Mouse (Mus musculus) cerebellum, postnatal 14 days (tissue): ENCODE data around the gene Col6a4.

ENCODE experiments used
- DNase-seq, 2 experiments: peaks; one replicate each; pipeline ENCODE4 v3.0.0; 2021; ENCODE audit warnings: mixed read lengths in 2 of 2

Gene Col6a4

GRCm38 (mm10) chr9:106096683-106097082, at the start of gene Col6a4:
Gene Col6a4, minus strand, starts transcription at chr9:106096783.
- DNase-seq: no peak

GRCm38 (mm10) chr9:106145582-106145981, 49.0 kb upstream of the Col6a4 start:
- peak; percentile 49 to 60 for DNase-seq

GRCm38 (mm10) chr9:106144176-106144575, 47.6 kb upstream of the Col6a4 start:
- peak in 1 of 2 experiments; percentile 31 for DNase-seq

DNA sequence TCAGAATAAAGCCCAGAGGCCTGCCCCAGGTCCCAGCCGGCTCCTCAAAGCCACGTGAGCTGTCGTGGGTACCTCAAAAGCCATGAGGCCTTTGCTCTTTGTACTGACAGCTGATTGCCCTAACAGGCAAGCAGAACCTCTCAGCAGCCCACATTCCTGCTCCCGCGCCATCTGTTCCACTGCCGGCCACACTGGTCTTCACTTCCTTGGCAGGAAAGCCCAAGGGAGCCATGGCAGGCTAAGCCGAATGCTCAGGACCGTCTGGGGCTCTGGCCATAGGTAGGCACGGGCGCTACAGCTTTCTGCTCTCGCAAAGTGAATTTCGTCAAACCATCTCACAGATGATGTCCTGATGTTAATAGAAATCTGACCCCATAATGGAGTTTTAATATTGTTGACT, 45.4 kb upstream of the Col6a4 start:
- DNase-seq: peak; percentile 74 to 78

DNA sequence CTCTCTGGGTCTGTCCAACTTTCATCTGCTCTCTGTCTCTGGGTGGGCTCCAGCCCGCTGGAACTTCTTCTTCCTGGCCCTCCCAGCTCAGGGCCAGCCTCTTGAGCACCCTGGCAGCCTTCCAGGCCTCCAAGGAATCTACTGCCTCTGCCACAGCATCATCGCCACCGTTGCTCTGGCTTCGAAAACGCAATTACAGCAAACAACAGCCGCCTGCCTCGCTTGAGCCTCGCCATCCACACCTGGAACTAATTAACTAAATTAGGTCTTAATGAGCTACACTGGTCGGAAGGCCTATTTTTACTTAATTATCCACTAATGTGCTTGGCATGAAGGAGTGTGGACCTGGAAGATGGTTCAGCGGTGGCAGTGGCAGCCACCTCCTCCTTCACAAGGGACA, 43.2 kb upstream of the Col6a4 start:
- peak; percentile 57 to 61 for DNase-seq

DNA sequence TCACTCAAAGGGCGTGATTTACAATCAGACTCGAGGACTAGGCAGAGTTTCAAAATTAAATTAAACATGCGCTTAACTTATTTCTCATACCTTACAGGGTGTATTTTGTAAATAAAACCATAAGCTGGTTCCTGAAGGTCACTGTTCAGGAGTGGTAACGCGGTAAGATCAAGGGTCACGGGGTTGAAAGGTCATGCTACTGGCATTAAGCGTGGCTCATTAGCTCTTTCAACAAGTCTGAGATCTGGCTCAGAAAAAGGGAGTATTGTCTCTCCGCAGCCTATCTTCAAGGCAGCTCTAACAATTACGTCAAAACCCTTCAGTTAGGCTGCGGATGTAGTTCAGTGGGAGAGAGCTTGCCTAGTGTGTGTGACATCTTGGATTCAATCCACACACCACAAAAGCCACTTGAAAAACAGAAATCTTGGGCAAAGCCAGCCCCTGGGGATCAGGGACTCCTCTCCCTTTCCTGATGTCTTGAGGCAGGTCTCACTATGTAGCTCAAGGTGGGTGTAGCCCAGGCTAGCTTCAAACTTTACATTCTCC, 41.2 kb upstream of the Col6a4 start:
- no peak for DNase-seq

GRCm38 (mm10) chr9:106130250-106130649, 33.7 kb upstream of the Col6a4 start:
- DNase-seq: no peak

GRCm38 (mm10) chr9:106129072-106129471, 32.5 kb upstream of the Col6a4 start:
- no peak for DNase-seq

GRCm38 (mm10) chr9:106126786-106127251, 30.2 kb upstream of the Col6a4 start:
- DNase-seq: peak; percentile 30 to 45

- DNase-seq: peak; percentile 60 to 61
Measured at GRCm38 (mm10) chr9:106123599-106123998, 27.0 kb upstream of the Col6a4 start.

- DNase-seq: no peak
Measured at GRCm38 (mm10) chr9:106119075-106119474, 22.5 kb upstream of the Col6a4 start.

GRCm38 (mm10) chr9:106115801-106116424, 19.3 kb upstream of the Col6a4 start:
- no peak for DNase-seq

DNA sequence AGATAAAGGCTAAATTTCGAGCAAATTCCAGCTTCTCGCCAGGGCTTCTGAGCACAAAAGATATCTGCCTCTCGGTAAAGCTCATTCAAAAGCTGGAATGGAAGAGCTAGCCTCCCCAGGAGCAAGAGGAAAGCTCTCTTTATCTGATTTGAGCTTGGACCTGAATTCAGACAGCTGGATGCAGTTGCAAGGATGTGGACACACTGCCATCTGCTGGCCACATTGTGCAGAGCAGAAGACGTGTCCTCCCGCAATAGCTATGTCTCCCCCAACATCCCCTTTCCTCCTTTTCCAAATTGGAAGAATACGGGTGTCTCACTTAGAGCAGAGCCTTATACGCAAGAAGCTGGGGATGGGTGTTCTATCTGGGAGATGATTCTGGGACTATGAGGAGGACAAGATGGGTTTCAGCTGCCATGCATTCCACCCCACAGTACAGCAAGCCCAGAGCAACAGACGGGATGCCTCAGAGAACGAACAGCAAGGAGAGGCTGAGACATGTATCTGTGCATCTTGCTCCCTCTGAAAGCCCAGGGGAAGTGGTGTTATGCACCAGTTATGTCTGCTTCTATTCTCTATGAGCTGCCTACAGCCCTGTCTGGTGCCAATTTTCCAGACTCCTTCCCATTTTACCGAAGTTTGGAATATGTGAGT, 16.3 kb upstream of the Col6a4 start:
- peak; percentile 85 to 89 for DNase-seq

GRCm38 (mm10) chr9:106106241-106106640, 9.7 kb upstream of the Col6a4 start:
- no peak for DNase-seq

GRCm38 (mm10) chr9:106104401-106104800, 7.8 kb upstream of the Col6a4 start:
- DNase-seq: no peak

- no peak for DNase-seq
Measured at GRCm38 (mm10) chr9:106101166-106101565, 4.6 kb upstream of the Col6a4 start.

- DNase-seq: no peak
Measured at GRCm38 (mm10) chr9:106100262-106100661, 3.7 kb upstream of the Col6a4 start.

DNA sequence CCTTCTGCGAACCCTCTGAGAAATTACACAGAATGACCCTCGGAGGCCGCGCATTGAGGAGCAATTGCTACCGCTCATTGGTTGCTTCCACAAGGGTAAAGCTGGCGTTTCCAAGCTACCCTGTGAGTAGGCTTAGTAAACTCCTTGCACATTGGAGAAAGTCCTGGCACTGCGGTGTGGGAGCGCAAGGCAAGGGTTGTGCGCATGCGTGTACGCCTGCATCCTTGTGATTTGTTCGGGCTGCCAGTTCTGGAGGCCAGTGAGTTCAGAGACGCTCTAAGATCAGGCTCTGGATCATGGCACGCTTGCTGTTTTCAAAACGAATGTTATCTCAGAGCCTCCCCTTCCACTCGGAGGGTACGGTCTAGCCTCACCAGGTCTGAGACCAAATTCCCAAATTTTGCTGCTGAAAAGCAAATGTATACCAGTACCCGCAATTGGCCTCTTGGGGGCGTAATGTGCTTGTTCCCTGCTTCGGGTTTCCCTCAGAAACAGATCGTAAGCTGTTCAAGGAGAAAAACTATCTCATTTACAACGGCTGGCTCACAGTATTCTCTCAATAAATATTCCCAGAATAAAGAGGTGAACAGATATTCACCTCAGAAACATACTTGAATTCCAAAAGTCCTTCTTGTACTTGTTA, 2.9 kb upstream of the Col6a4 start:
- DNase-seq: peak in 1 of 2 experiments; percentile 23

DNA sequence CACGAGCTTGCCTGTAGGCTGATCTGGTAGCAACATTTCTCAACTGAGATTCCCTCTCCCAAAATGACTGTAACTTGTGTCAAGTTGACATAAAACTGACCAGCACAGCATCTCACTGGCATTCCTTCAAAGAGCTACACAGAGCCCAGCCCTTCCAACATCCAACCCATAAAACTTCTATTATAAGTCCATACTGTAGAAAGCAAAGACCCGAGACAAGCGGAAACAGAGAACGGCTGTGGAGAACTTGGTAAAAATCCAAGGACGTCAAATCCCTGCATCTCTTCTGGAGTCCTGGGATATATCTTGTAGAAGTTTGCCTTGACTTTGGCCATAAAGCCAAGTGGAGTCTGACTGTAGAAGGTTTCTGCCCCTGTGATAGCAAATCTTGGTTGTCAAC, 15.1 kb downstream of the Col6a4 start:
- no peak for DNase-seq

DNA sequence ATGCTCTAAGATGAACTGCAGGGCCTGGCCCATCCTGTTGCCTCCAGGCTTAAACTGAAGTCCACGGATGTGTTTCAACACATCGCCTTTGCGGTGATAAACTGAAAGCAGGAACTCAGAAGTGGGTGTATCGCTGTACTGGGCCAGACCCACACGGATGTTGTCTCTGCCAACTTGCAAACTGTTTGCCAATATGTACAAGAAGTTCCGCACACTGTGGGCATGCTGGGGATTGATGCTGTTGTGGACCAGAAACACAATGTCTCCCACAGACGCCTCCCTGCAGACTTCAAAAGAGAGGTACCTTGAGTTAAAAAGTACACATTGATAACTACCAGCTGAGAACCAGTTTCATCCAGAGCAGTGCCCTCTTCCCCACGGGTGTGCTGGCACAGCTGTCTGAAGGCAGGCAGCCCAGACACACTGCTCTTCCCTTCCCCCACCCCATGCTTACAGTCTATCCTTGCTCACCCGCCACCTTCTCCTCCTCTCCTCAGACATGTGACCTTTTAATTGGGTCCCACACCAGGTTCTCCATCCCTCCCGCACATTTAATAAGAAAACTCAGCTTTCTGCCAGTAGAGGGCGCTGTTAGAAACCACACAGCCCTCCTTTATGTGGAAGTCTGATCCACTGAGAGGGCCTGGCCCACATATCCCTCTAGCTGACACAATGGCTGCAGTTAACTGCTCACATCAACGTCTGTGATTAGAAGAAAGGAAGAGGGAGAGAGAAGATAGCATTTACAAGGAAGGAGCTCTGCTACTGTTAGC, 16.1 kb downstream of the Col6a4 start:
- DNase-seq: peak; percentile 47 to 73

DNA sequence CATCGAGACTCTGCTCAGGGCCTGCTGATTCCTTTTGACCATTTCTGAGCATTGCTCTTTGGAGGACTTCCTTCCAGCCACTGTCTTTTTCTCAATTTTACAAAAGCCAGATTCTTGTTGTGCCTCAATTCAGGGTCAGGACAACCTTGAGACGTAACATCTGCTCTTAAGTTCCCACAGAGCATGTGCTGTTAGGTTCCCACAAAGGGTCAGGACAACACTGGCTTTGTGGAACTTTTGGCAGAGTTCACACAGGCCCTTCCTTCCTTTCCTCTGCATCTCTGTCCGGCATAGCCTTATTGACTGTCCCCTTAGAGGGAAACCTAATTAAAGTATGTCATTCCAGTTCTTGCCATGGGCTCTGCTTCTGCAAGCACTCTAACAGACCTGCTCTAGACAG, 18.6 kb downstream of the Col6a4 start:
- DNase-seq: no peak

DNA sequence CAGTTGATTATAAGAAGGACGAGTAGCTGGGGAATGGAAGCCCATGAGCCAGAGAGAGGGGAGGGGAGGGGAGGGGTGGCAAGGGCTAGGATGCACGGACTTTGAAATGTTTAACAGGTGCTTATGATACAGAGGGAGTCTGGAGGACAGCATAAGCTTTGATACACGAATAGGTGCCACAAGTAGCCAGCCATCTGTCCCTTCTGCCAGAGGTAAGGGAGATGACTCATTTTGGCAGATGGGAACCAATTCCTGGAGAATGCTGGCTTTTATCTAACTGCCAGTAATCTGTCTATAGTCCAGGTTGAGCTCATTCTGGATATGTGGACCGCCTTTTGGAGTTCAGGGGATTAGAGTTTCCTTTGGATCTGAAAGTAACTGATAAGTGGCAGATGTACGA, 20.3 kb downstream of the Col6a4 start:
- peak; percentile 34 to 53 for DNase-seq

DNA sequence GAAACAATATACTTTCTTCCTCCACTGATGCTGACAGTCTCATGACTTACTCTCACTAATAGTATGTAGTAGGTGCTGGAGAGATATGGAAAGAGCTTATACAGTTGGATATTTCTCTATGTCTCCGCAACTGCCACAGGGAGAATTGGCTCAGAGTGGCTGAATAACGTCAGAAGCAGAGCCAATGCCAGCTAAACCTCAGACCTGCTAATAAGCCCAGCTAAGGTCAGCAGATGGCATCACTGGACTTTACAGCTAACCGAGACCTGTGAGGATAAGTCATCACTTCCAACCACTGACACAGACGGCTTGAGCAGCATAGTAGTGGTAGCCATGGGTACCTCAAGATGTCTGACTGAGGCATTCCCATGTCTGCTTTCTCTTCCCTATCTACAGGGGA, 22.6 kb downstream of the Col6a4 start:
- peak; percentile 47 to 58 for DNase-seq
